Mouse (Mus musculus): ENCODE measurements around the gene Dnajc7. TPM values are rescaled to one million over a fixed set of nuclear protein-coding genes. Genes with fewer than 3 reads are reported as not detected.

The Dnajc7 gene
- polyA plus RNA-seq, 1 experiment, result 113 TPM

GRCm38 (mm10) chr11:100546955-100547354, 73.0 kb downstream of the Dnajc7 start:
- Histone ChIP-seq H3K27me3 (ENCODE audit: control insufficient read depth, insufficient read depth, insufficient read length) (peaks cover 28% of the 10 kb centered on the region), H3K4me2 (ENCODE audit: low read depth) (no peak overlapping the region), H3K36me3 (ENCODE audit: control insufficient read depth, insufficient read depth) (no peaks in the 10 kb centered on the region), H3K79me2 (ENCODE audit: control insufficient read depth, insufficient read depth) (no peaks in the 10 kb centered on the region), H3K4me3 (no peak overlapping the region), H3ac (ENCODE audit: control insufficient read depth, insufficient read length) (no peak overlapping the region)
- TF ChIP-seq MYOG (IDR thresholded peaks at IDR 0.05; ENCODE audit: control insufficient read depth in 1 of 3, insufficient read depth in 1 of 3, insufficient read length in 2 of 3, low read depth in 2 of 3) (no peak), POLR2A (IDR thresholded peaks at IDR 0.05; ENCODE audit: insufficient read length, low read depth) (no peak), USF1 (IDR thresholded peaks at IDR 0.05; ENCODE audit: low read depth) (no peak), E2F4 (IDR thresholded peaks at IDR 0.05; ENCODE audit: insufficient read depth) (no peak)

- no peaks in the 10 kb centered on the region for H3K79me2 ChIP-seq (ENCODE audit: control insufficient read depth, insufficient read depth)
- peak overlapping the region; percentile 24 for H3K4me3 ChIP-seq
- no peak overlapping the region for H3ac ChIP-seq (ENCODE audit: control insufficient read depth, insufficient read length)
- H3K4me2 ChIP-seq (ENCODE audit: low read depth), result peak overlapping the region; percentile 94
- H3K27me3 ChIP-seq (ENCODE audit: control insufficient read depth, insufficient read depth, insufficient read length), result peaks cover 28% of the 10 kb centered on the region
- no peak for TF ChIP-seq TCF12 (IDR thresholded peaks at IDR 0.05; ENCODE audit: insufficient read depth, poor library complexity, severe bottlenecking)
- no peak for TF ChIP-seq REST (IDR thresholded peaks at IDR 0.05; ENCODE audit: insufficient read depth, insufficient read length)
- no peak for TF ChIP-seq MAX (IDR thresholded peaks at IDR 0.05; ENCODE audit: low read depth)
- no peak for TF ChIP-seq POLR2AphosphoS2 (IDR thresholded peaks at IDR 0.05; ENCODE audit: insufficient read length, low read depth)
- TF ChIP-seq POLR2A (IDR thresholded peaks at IDR 0.05; ENCODE audit: insufficient read length, low read depth), result no peak
- TF ChIP-seq TCF3 (IDR thresholded peaks at IDR 0.05; ENCODE audit: insufficient read length, low read depth), result no peak
- no peak for TF ChIP-seq USF1 (IDR thresholded peaks at IDR 0.05; ENCODE audit: low read depth)
- TF ChIP-seq SRF (IDR thresholded peaks at IDR 0.05; ENCODE audit: control insufficient read depth, insufficient read length, low read depth), result no peak
- no peak for TF ChIP-seq MYOD1 (IDR thresholded peaks at IDR 0.05; ENCODE audit: control insufficient read depth in 1 of 3, insufficient read length in 2 of 3, low read depth in 2 of 3)
- TF ChIP-seq MYOG (IDR thresholded peaks at IDR 0.05; ENCODE audit: control insufficient read depth in 1 of 3, insufficient read depth in 1 of 3, insufficient read length in 2 of 3, low read depth in 2 of 3), result no peak
- TF ChIP-seq CEBPB (IDR thresholded peaks at IDR 0.05; ENCODE audit: insufficient read depth, poor library complexity, severe bottlenecking), result no peak
- TF ChIP-seq E2F4 (IDR thresholded peaks at IDR 0.05; ENCODE audit: insufficient read depth), result no peak
- no peaks in the 10 kb centered on the region for H3K36me3 ChIP-seq (ENCODE audit: control insufficient read depth, insufficient read depth)
Observed at GRCm38 (mm10) chr11:100545746-100546085, 74.3 kb downstream of the Dnajc7 start.

- Histone ChIP-seq H3K4me2 (ENCODE audit: low read depth) (peak within 1 kb of the TSS; percentile 94), H3K79me2 (ENCODE audit: control insufficient read depth, insufficient read depth) (no peaks in the 10 kb centered on the region), H3K27me3 (ENCODE audit: control insufficient read depth, insufficient read depth, insufficient read length) (peaks cover 21% of the 10 kb centered on the region), H3ac (ENCODE audit: control insufficient read depth, insufficient read length) (no peak within 1 kb of the TSS), H3K36me3 (ENCODE audit: control insufficient read depth, insufficient read depth) (no peaks in the 10 kb centered on the region), H3K4me3 (peak within 1 kb of the TSS; percentile 24)
- TF ChIP-seq POLR2A (IDR thresholded peaks at IDR 0.05; ENCODE audit: insufficient read length, low read depth), result peak; percentile 99
- TF ChIP-seq TCF3 (IDR thresholded peaks at IDR 0.05; ENCODE audit: insufficient read length, low read depth), result no peak
- peak in 1 of 3 experiments; percentile 24 for TF ChIP-seq MYOD1 (IDR thresholded peaks at IDR 0.05; ENCODE audit: control insufficient read depth in 1 of 3, insufficient read length in 2 of 3, low read depth in 2 of 3)
- peak; percentile 97 for TF ChIP-seq POLR2AphosphoS2 (IDR thresholded peaks at IDR 0.05; ENCODE audit: insufficient read length, low read depth)
- no peak for TF ChIP-seq E2F4 (IDR thresholded peaks at IDR 0.05; ENCODE audit: insufficient read depth)
- TF ChIP-seq CEBPB (IDR thresholded peaks at IDR 0.05; ENCODE audit: insufficient read depth, poor library complexity, severe bottlenecking), result no peak
- no peak for TF ChIP-seq REST (IDR thresholded peaks at IDR 0.05; ENCODE audit: insufficient read depth, insufficient read length)
- TF ChIP-seq TCF12 (IDR thresholded peaks at IDR 0.05; ENCODE audit: insufficient read depth, poor library complexity, severe bottlenecking), result no peak
- TF ChIP-seq SRF (IDR thresholded peaks at IDR 0.05; ENCODE audit: control insufficient read depth, insufficient read length, low read depth), result no peak
- peak; percentile 47 for TF ChIP-seq MAX (IDR thresholded peaks at IDR 0.05; ENCODE audit: low read depth)
- TF ChIP-seq MYOG (IDR thresholded peaks at IDR 0.05; ENCODE audit: control insufficient read depth in 1 of 3, insufficient read depth in 1 of 3, insufficient read length in 2 of 3, low read depth in 2 of 3), result peak in 1 of 3 experiments; percentile 53
- no peak for TF ChIP-seq USF1 (IDR thresholded peaks at IDR 0.05; ENCODE audit: low read depth)
Observed at GRCm38 (mm10) chr11:100544832-100545745, 74.9 kb downstream of the Dnajc7 start, which contains the start of gene Ttc25. Gene Ttc25 (plus strand): TSS chr11:100545607.

- no peak overlapping the region for H3K4me2 ChIP-seq (ENCODE audit: low read depth)
- no peak for TF ChIP-seq TCF12 (IDR thresholded peaks at IDR 0.05; ENCODE audit: insufficient read depth, poor library complexity, severe bottlenecking)
- TF ChIP-seq REST (IDR thresholded peaks at IDR 0.05; ENCODE audit: insufficient read depth, insufficient read length), result no peak
- TF ChIP-seq MYOD1 (IDR thresholded peaks at IDR 0.05; ENCODE audit: control insufficient read depth in 1 of 3, insufficient read length in 2 of 3, low read depth in 2 of 3), result no peak
- no peak for TF ChIP-seq SRF (IDR thresholded peaks at IDR 0.05; ENCODE audit: control insufficient read depth, insufficient read length, low read depth)
- TF ChIP-seq POLR2A (IDR thresholded peaks at IDR 0.05; ENCODE audit: insufficient read length, low read depth), result no peak
- no peak for TF ChIP-seq TCF3 (IDR thresholded peaks at IDR 0.05; ENCODE audit: insufficient read length, low read depth)
- TF ChIP-seq MYOG (IDR thresholded peaks at IDR 0.05; ENCODE audit: control insufficient read depth in 1 of 3, insufficient read depth in 1 of 3, insufficient read length in 2 of 3, low read depth in 2 of 3), result no peak
- no peak for TF ChIP-seq E2F4 (IDR thresholded peaks at IDR 0.05; ENCODE audit: insufficient read depth)
- no peaks in the 10 kb centered on the region for H3K36me3 ChIP-seq (ENCODE audit: control insufficient read depth, insufficient read depth)
- no peaks in the 10 kb centered on the region for H3K79me2 ChIP-seq (ENCODE audit: control insufficient read depth, insufficient read depth)
- no peaks in the 10 kb centered on the region for H3K27me3 ChIP-seq (ENCODE audit: control insufficient read depth, insufficient read depth, insufficient read length)
- no peak overlapping the region for H3K4me3 ChIP-seq
- no peak overlapping the region for H3ac ChIP-seq (ENCODE audit: control insufficient read depth, insufficient read length)
Observed at GRCm38 (mm10) chr11:100541577-100541976, 78.4 kb downstream of the Dnajc7 start.
